Comparison of ENCODE assay signal across 20 mouse cellular contexts in genomic region chr10:10785122-10785521, GRCm38 (mm10).
DNase-seq lines count a peak whose midpoint lies in the region; ATAC-seq and TF ChIP-seq lines count a peak whose summit lies in the region.
"Had no signal": no experiment of that assay in that cellular context is flagged by ENCODE, and none has a peak within 500 bp of the region (broad histone marks: within the 10 kb centered on the region; RNA-seq: fewer than 3 reads in every experiment).

No protein-coding gene starts in this region.

- 80% methylated on average over 3 of the region's 3 CpGs for WGBS in heart, embryonic 11.5 days (ENCODE audit: insufficient replicate concordance)
- WGBS in heart, adult 2 months, result 70% methylated on average over 3 of the region's 3 CpGs
- WGBS in limb, embryonic 13.5 days, result 35% methylated on average over 3 of the region's 3 CpGs
- 92% methylated on average over 3 of the region's 3 CpGs for WGBS in limb, embryonic 10.5 days

- no peak overlapping the region for H3K4me2 ChIP-seq in heart, embryonic 11.5 days
- H3K4me2 ChIP-seq in limb, embryonic 13.5 days (replicated peaks), result no peak overlapping the region
- H3K4me2 ChIP-seq: embryonic facial prominence, embryonic 15.5 days; hindbrain, embryonic 12.5 days had no signal

- H3K79me2 ChIP-seq in heart, adult 2 months (replicated peaks; ENCODE audit: control insufficient read depth, insufficient read depth, low read length), result no peaks in the 10 kb centered on the region

- intact Hi-C loops in heart, adult 2 months (cut with DNase I), result no loop called here

- no peak overlapping the region for H3K4me3 ChIP-seq in heart, embryonic 11.5 days (ENCODE audit: low read depth, low read length)
- no peak overlapping the region for H3K4me3 ChIP-seq in heart, adult 2 months
- no peak overlapping the region for H3K4me3 ChIP-seq in limb, embryonic 13.5 days
- H3K4me3 ChIP-seq in limb, embryonic 10.5 days, result no peak overlapping the region
- H3K4me3 ChIP-seq: embryonic facial prominence, embryonic 15.5 days; erythroblast, embryonic 14.5 days; forebrain, embryonic 10.5 days; gastrocnemius, adult 2 months; hindbrain, embryonic 12.5 days had no signal

- no peaks in the 10 kb centered on the region for H3K27me3 ChIP-seq in heart, embryonic 11.5 days (ENCODE audit: control insufficient read depth, insufficient read depth, low read length)
- no peaks in the 10 kb centered on the region for H3K27me3 ChIP-seq in heart, adult 2 months (ENCODE audit: control insufficient read depth, insufficient read depth, low read length)
- no peaks in the 10 kb centered on the region for H3K27me3 ChIP-seq in limb, embryonic 13.5 days
- no peaks in the 10 kb centered on the region for H3K27me3 ChIP-seq in limb, embryonic 10.5 days (ENCODE audit: low read depth, poor library complexity, severe bottlenecking)
- H3K27me3 ChIP-seq: embryonic facial prominence, embryonic 15.5 days; hindbrain, embryonic 12.5 days had no signal

- no peaks in the 10 kb centered on the region for H3K4me1 ChIP-seq in heart, embryonic 11.5 days (ENCODE audit: control insufficient read depth, insufficient read depth, low read length)
- no peaks in the 10 kb centered on the region for H3K4me1 ChIP-seq in heart, adult 2 months (ENCODE audit: control insufficient read depth, insufficient read depth, low read length)
- H3K4me1 ChIP-seq in limb, embryonic 13.5 days, result peaks cover 11% of the 10 kb centered on the region
- H3K4me1 ChIP-seq in limb, embryonic 10.5 days, result no peaks in the 10 kb centered on the region
- H3K4me1 ChIP-seq: embryonic facial prominence, embryonic 15.5 days; forebrain, embryonic 10.5 days; hindbrain, embryonic 12.5 days had no signal

- no peak for TF ChIP-seq EP300 in heart, adult 2 months (IDR thresholded peaks at IDR 0.05; ENCODE audit: insufficient read depth, low read depth, low read length)

- no peak for TF ChIP-seq POLR2A in heart, adult 2 months (IDR thresholded peaks at IDR 0.05; ENCODE audit: insufficient read depth, low read depth, low read length)

- no peak for DNase-seq in heart, adult 2 months
- DNase-seq in limb, embryonic 10.5 days (ENCODE audit: low spot score), result no peak
- DNase-seq in right cerebral cortex, postnatal 4 days, result peak; percentile 2
- no peak for DNase-seq in right cerebral cortex, postnatal 36 days (ENCODE audit: low spot score in 2 of 2)
- DNase-seq: adrenal gland, adult 8-10 months; cerebellum, adult 9-11 months; cerebellum, postnatal 36 days; gastrocnemius, adult 2 months; gastrocnemius, postnatal 25 days; heart, postnatal 10 days; heart, postnatal 4 days had no signal

- no peak overlapping the region for H3K9ac ChIP-seq in heart, embryonic 11.5 days (ENCODE audit: low read depth, low read length)
- no peak overlapping the region for H3K9ac ChIP-seq in heart, adult 2 months (ENCODE audit: low read depth, low read length)
- no peak overlapping the region for H3K9ac ChIP-seq in limb, embryonic 13.5 days
- H3K9ac ChIP-seq: embryonic facial prominence, embryonic 15.5 days; hindbrain, embryonic 12.5 days had no signal

- no peak for ATAC-seq in heart, embryonic 11.5 days (replicated peaks; ENCODE audit: insufficient number of reproducible peaks, low FRiP score, low TSS enrichment)
- ATAC-seq in limb, embryonic 13.5 days (ENCODE audit: low FRiP score, low read depth), result peak; percentile 69
- ATAC-seq: forebrain, embryonic 14.5 days; hindbrain, embryonic 16.5 days; inflammation-experienced regulatory T-cells, adult 6 months had no signal

- H3K27ac ChIP-seq in heart, embryonic 11.5 days (ENCODE audit: low read depth, low read length), result peak overlapping the region; percentile 35; the same call in 1 of the 2 replicates
- H3K27ac ChIP-seq in heart, adult 2 months, result no peak overlapping the region
- H3K27ac ChIP-seq in limb, embryonic 13.5 days, result no peak overlapping the region
- no peak overlapping the region for H3K27ac ChIP-seq in limb, embryonic 10.5 days
- H3K27ac ChIP-seq: embryonic facial prominence, embryonic 15.5 days; forebrain, embryonic 10.5 days; gastrocnemius, adult 2 months; hindbrain, embryonic 12.5 days had no signal

- no peak for TF ChIP-seq CTCF in heart, adult 2 months (IDR thresholded peaks at IDR 0.05)

- no peaks in the 10 kb centered on the region for H3K9me3 ChIP-seq in heart, embryonic 11.5 days (replicated peaks; ENCODE audit: control insufficient read depth, low read length)
- no peaks in the 10 kb centered on the region for H3K9me3 ChIP-seq in limb, embryonic 13.5 days
- no peaks in the 10 kb centered on the region for H3K9me3 ChIP-seq in limb, embryonic 10.5 days (replicated peaks)
- H3K9me3 ChIP-seq: embryonic facial prominence, embryonic 15.5 days; forebrain, embryonic 10.5 days; hindbrain, embryonic 12.5 days had no signal

- no peaks in the 10 kb centered on the region for H3K36me3 ChIP-seq in heart, embryonic 11.5 days (ENCODE audit: control insufficient read depth, insufficient read depth, low read length)
- H3K36me3 ChIP-seq in heart, adult 2 months (ENCODE audit: control insufficient read depth, insufficient read depth, low read length), result no peaks in the 10 kb centered on the region
- H3K36me3 ChIP-seq in limb, embryonic 13.5 days, result no peaks in the 10 kb centered on the region
- no peaks in the 10 kb centered on the region for H3K36me3 ChIP-seq in limb, embryonic 10.5 days
- H3K36me3 ChIP-seq: embryonic facial prominence, embryonic 15.5 days; forebrain, embryonic 10.5 days; hindbrain, embryonic 12.5 days had no signal
